Mouse (Mus musculus) forebrain, embryonic 11.5 days (tissue): ENCODE results near the gene Pnpo. TPM values are rescaled to one million over a fixed set of nuclear protein-coding genes. Genes with fewer than 3 reads are reported as not detected.

Experiments used
- ATAC-seq: fragments of 200-750 bp; cut with Nextera tagmentation; replicated peaks from 2 replicates; pipeline ENCODE4 v1.8.0; 2017; ENCODE audit warnings: moderate TSS enrichment; ENCODE audit not compliant: low FRiP score
- DNase-seq: peaks from one replicate; pipeline ENCODE4 v3.0.0-alpha.2; 2017; ENCODE audit warnings: low spot score
- H3K27ac ChIP-seq: fragments of 300-500 bp; sonication (generic); 2 replicates; pipeline ENCODE4 v1.5.1; 2014; ENCODE audit warnings: low read depth, low read length
- H3K27me3 ChIP-seq: fragments of 300-500 bp; sonication (generic); 2 replicates; pipeline ENCODE4 v1.6.1; 2014; ENCODE audit warnings: mild to moderate bottlenecking, low read length, mixed read lengths; ENCODE audit not compliant: control insufficient read depth, insufficient read depth
- H3K36me3 ChIP-seq: fragments of 300-500 bp; sonication (generic); 2 replicates; pipeline ENCODE4 v1.6.1; 2014; ENCODE audit warnings: mild to moderate bottlenecking, low read length, moderate library complexity, mixed read lengths; ENCODE audit not compliant: control insufficient read depth, insufficient read depth
- H3K4me1 ChIP-seq: fragments of 300-500 bp; sonication (generic); replicated peaks from 2 replicates; pipeline ENCODE4 v1.6.1; 2014; ENCODE audit warnings: low read length, mixed read lengths; ENCODE audit not compliant: control insufficient read depth, insufficient read depth
- H3K4me2 ChIP-seq: fragments of 300-500 bp; sonication (generic); 2 replicates; pipeline ENCODE4 v1.6.1; 2014; ENCODE audit warnings: low read depth, mild to moderate bottlenecking, low read length, moderate library complexity, mixed read lengths; ENCODE audit not compliant: severe bottlenecking
- H3K4me3 ChIP-seq: fragments of 300-500 bp; sonication (generic); 2 replicates; pipeline ENCODE4 v1.5.1; 2014; ENCODE audit warnings: low read depth, low read length
- H3K9ac ChIP-seq: fragments of 300-500 bp; sonication (generic); 2 replicates; pipeline ENCODE4 v1.6.1; 2014; ENCODE audit warnings: low read length
- H3K9me3 ChIP-seq: fragments of 300-500 bp; sonication (generic); 2 replicates; pipeline ENCODE4 v1.6.1; 2016; ENCODE audit warnings: low read length, mixed read lengths; ENCODE audit not compliant: control insufficient read depth
- WGBS: fragments of 180-500 bp; shearing (Covaris S2); extraction: QIAGEN DNeasy Blood & Tissue Kit; methylation state at CpG from one replicate; pipeline ENCODE4 v1.1.7; 2014; 5-methylcytosine and 5-hydroxymethylcytosine counted together
- polyA plus RNA-seq: library from polyadenylated mRNA; unstranded; fragments of >200 nt; fragmentation: Nextera tagmentation; extraction: Ambion mirVana; gene quantifications from 2 replicates; pipeline ENCODE4 v1.2.1, GENCODE M21; 2014

Pnpo gene
- polyA plus RNA-seq, 1 experiment from 2014 or later = 28.8 TPM

GRCm38 (mm10) chr11:96950767-96951166 is 7.0 kb upstream of the Pnpo start:
- Histone ChIP-seq H3K4me1 (no peaks in the 10 kb centered on the region), H3K27ac (no peak overlapping the region), H3K27me3 (no peaks in the 10 kb centered on the region), H3K9me3 (no peaks in the 10 kb centered on the region), H3K9ac (no peak overlapping the region), H3K36me3 (peaks cover 6% of the 10 kb centered on the region; the same call in 1 of the 2 replicates), H3K4me2 (no peak overlapping the region), H3K4me3 (no peak overlapping the region)
- 95% methylated on average over 3 of the region's 3 CpGs for WGBS
- no peak for DNase-seq
- ATAC-seq = no peak

DNA sequence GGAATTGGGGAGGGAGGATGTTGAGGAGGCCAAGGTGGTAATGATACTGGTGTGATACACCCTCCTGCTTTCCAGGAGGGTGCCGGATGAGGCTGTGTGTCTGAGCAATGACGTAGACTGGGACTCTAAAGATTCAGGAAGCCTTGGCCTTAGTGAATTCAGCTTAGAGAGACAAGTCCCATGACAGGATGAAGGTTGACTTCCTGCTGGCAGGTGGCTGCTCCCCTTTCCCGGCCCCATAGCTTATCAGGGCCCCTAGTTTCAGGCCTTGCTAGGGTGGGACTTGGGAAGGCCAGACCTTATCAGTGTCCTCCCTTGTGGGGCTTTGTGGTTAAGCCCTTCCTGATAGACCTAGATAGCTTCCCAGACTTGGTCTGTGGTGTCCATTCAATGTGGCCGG is 4.1 kb upstream of the Pnpo start:
- H3K9ac ChIP-seq = no peak overlapping the region
- no peak overlapping the region for H3K27ac ChIP-seq
- peaks cover 4% of the 10 kb centered on the region; the same call in 1 of the 2 replicates for H3K4me1 ChIP-seq
- H3K9me3 ChIP-seq = no peaks in the 10 kb centered on the region
- no peak overlapping the region for H3K4me3 ChIP-seq
- H3K4me2 ChIP-seq = no peak overlapping the region
- DNase-seq (no peak), ATAC-seq (no peak)
- WGBS = 94% methylated on average over 4 of the region's 4 CpGs
- no peaks in the 10 kb centered on the region; the same call in 1 of the 2 replicates for H3K36me3 ChIP-seq
- no peaks in the 10 kb centered on the region for H3K27me3 ChIP-seq

GRCm38 (mm10) chr11:96946498-96946897 is 2.7 kb upstream of the Pnpo start:
- Histone ChIP-seq H3K4me2 (no peak overlapping the region), H3K4me3 (no peak overlapping the region), H3K27ac (no peak overlapping the region), H3K4me1 (peaks cover 4% of the 10 kb centered on the region; the same call in 1 of the 2 replicates), H3K36me3 (no peaks in the 10 kb centered on the region; the same call in 1 of the 2 replicates), H3K27me3 (no peaks in the 10 kb centered on the region), H3K9ac (no peak overlapping the region), H3K9me3 (no peaks in the 10 kb centered on the region)
- ATAC-seq (no peak), DNase-seq (no peak)
- WGBS = 71% methylated on average over 9 of the region's 9 CpGs

DNA sequence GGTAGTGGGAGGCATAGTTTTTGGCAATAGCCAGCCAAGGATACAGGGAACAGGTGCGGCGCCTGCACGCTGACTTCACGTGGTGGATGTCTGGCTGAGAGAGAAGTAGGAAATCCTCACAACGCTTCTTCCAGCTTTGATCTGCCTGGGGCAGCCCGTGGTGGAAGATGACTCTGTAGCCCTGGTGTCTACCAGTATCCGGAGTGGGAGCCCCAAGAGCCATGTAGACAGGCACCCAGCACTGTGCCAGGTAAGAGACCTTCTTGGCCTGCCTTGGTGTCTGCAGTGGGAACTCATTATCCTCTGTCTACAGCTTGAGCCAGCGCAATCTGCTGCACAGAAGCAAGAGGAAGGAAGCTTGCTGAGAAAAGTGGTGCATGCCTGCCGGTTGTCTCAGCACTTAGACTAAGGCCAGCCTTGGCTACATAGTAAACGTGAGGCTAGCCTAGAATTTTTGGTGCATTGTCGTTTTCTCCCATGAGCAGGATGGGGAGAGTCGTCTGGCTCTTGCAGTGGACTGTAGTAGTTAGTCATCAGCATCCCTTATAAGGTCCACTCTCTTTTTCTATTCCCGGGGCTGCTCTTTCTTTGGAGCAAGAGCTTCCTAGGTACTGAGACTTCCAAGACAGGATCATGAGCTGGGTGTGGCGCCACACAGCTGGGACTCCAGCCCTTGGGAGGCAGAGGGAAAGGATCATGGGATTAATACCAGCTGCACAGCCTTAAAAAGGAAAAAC is 1.2 kb upstream of the Pnpo start:
- peaks cover 4% of the 10 kb centered on the region; the same call in 1 of the 2 replicates for H3K4me1 ChIP-seq
- H3K9me3 ChIP-seq = no peaks in the 10 kb centered on the region
- 86% methylated on average over 14 of the region's 14 CpGs for WGBS
- H3K36me3 ChIP-seq = no peaks in the 10 kb centered on the region; the same call in 1 of the 2 replicates
- peak overlapping the region; percentile 88; the same call in 1 of the 2 replicates for H3K4me2 ChIP-seq
- H3K4me3 ChIP-seq = peak overlapping the region; percentile 47; the same call in 1 of the 2 replicates
- no peak overlapping the region; the same call in 1 of the 2 replicates for H3K9ac ChIP-seq
- no peak overlapping the region for H3K27ac ChIP-seq
- no peaks in the 10 kb centered on the region for H3K27me3 ChIP-seq
- ATAC-seq (no peak), DNase-seq (no peak)

DNA sequence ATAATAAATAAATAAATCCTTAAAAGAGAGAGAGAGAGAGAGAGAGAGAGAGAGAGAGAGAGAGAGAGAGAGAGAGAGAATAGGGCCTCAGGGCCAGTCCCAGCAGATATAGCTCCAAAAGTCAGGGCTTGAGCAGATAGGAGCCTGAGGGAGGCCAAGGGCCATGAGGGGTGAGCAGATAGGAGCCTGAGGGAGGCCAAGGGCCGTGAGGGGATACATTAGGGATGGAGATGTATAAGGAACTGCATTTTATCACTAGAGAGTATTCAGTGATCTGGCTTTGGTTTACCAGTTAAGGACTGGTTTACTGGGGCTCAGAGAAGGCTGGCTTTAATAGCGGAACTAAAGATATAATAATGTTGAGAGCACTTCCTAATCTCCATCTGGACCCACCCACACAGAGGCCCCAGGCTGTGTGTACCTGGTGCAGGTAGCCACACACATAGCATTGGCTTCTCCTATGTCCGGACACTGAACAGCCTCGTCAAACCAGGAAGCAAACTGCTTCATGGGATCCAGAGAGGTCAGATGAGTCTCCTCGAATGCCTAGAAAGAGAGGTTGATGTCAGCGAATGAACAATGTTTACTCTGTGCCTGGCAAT is 1.7 kb downstream of the Pnpo start:
- WGBS = 85% methylated on average over 6 of the region's 6 CpGs
- DNase-seq (no peak), ATAC-seq (no peak)
- Histone ChIP-seq H3K4me2 (no peak overlapping the region), H3K9ac (no peak overlapping the region), H3K36me3 (no peaks in the 10 kb centered on the region), H3K27ac (no peak overlapping the region), H3K9me3 (no peaks in the 10 kb centered on the region), H3K27me3 (no peaks in the 10 kb centered on the region), H3K4me3 (no peak overlapping the region), H3K4me1 (peaks cover 4% of the 10 kb centered on the region; the same call in 1 of the 2 replicates)

GRCm38 (mm10) chr11:96940578-96941465 is 3.0 kb downstream of the Pnpo start:
- ATAC-seq (no peak), DNase-seq (no peak)
- H3K9me3 ChIP-seq = no peaks in the 10 kb centered on the region
- peaks cover 4% of the 10 kb centered on the region; the same call in 1 of the 2 replicates for H3K4me1 ChIP-seq
- H3K27me3 ChIP-seq = no peaks in the 10 kb centered on the region
- H3K4me3 ChIP-seq = no peak overlapping the region
- no peak overlapping the region for H3K4me2 ChIP-seq
- H3K9ac ChIP-seq = no peak overlapping the region
- no peak overlapping the region for H3K27ac ChIP-seq
- no peaks in the 10 kb centered on the region for H3K36me3 ChIP-seq
- WGBS = 80% methylated on average over 16 of the region's 16 CpGs

DNA sequence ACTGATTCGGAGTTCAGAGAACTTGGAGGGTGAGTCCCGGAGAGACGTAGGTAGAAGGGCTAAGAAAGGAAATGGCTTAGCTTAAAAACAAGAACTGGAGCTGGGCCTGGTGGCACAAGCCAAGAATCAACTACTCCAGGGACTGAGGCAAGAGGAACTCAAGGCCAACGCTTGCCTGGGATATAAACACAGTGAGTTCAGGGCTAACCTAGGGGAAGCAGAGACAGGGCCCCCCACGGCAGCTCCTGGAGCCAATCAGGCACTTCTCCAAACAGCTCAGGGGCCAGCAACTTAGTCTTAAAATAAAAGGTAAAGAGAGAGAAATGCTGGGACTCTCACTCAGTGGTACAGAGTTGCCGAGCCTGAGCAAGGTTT is 5.4 kb downstream of the Pnpo start:
- Histone ChIP-seq H3K4me3 (no peak overlapping the region), H3K27me3 (no peaks in the 10 kb centered on the region), H3K9ac (no peak overlapping the region), H3K4me1 (0 out of 2 replicates have a peak, but pooled peaks cover 1% of the 10 kb centered on the region), H3K36me3 (no peaks in the 10 kb centered on the region), H3K27ac (no peak overlapping the region), H3K9me3 (no peaks in the 10 kb centered on the region), H3K4me2 (no peak overlapping the region)
- DNase-seq = no peak
- WGBS = 88% methylated on average over 6 of the region's 6 CpGs
- ATAC-seq = no peak
